Comparison of ENCODE assay signal across 12 mouse cellular contexts in the genomic region with DNA sequence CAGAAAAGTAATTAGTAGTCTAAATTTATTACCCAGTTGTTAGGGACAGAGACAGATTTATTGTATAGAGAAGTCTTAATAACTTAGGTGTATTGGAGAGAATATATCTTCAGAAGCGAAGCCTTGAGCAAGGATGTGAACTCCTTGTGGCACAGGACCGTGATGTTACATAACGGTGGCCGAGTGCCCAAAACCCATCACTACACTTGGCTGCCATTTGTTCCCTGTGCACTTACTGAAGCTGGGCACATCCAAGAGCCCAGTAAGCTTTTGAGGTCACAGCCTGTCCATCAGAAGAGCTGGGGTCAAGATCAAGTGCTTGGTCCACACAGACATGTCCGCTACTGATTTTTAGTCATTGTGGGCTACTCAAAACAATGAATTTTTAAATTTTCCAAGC. TPM values are rescaled to one million over a fixed set of nuclear protein-coding genes. Genes with fewer than 3 reads are reported as not detected.
DNase-seq lines count a peak whose midpoint lies in the region; ATAC-seq lines count a peak whose summit lies in the region.
"Had no signal": no experiment of that assay in that cellular context is flagged by ENCODE, and none has a peak within 500 bp of the region (broad histone marks: within the 10 kb centered on the region; RNA-seq: fewer than 3 reads in every experiment).

No protein-coding gene starts in this region.

- peak; percentile 42 for DNase-seq in cerebellum, adult 11-12 months
- peak; percentile 3 for DNase-seq in lung, postnatal 25 days (ENCODE audit: low spot score)
- DNase-seq in lung, postnatal 4 days = no peak
- peak; percentile 20 for DNase-seq in cerebellum, adult 8-10 months
- peak; percentile 57 to 62 for DNase-seq in right cerebral cortex, postnatal 10 days (ENCODE audit: low spot score in 2 of 2)
- no peak for DNase-seq in T-cell, adult 2 months (ENCODE audit: low spot score)
- DNase-seq: layer of hippocampus, adult 9-11 months; lung, postnatal 36 days had no signal

- no peak for ATAC-seq in cerebellum, adult (ENCODE audit: insufficient number of reproducible peaks, low FRiP score, low TSS enrichment)
- ATAC-seq in granulocyte monocyte progenitor cell, adult 5-6 weeks (replicated peaks; ENCODE audit: poor library complexity, severe bottlenecking) = no peak
- ATAC-seq: midbrain, embryonic 13.5 days had no signal

RNA-seq across cellular contexts. Expression of gene Tmem200c, which starts 19.5 kb away (rescaled TPM):
- total RNA-seq in granulocyte monocyte progenitor cell, adult 5-6 weeks (2014; fragmentation: Nextera tagmentation) = not detected in 2 replicates
- total RNA-seq in granulocyte monocyte progenitor cell, adult 5-6 weeks (2017) = not detected in 2 replicates
- total RNA-seq: heart, postnatal 25 days had no signal

Comparison
In these comparisons a context has a peak if more than half of its experiments do, and no peak if none do; other contexts are left out.
1. DNase-seq: peak in cerebellum, adult 11-12 months (single experiment), lung, postnatal 25 days (single experiment), cerebellum, adult 8-10 months (single experiment) and right cerebral cortex, postnatal 10 days (2 of 2); none in lung, postnatal 4 days (0 of 2) and T-cell, adult 2 months (single experiment).